Mouse (Mus musculus) CH12.LX (cell line): Measurements from ENCODE around the gene A2m. TPM values are rescaled to one million over a fixed set of nuclear protein-coding genes. Genes with fewer than 3 reads are reported as not detected.

Experiments used
- DNase-seq: peaks from one replicate; pipeline ENCODE4 v3.0.0-alpha.2; 2013; ENCODE audit errors: extremely low read depth
- H3K27ac ChIP-seq: 2 replicates; pipeline ENCODE4 v1.5.1; 2012; ENCODE audit warnings: low read depth, mild to moderate bottlenecking, control low read depth, moderate library complexity; ENCODE audit not compliant: insufficient read depth
- H3K27me3 ChIP-seq: replicated peaks from 2 replicates; pipeline ENCODE3; 2012; ENCODE audit warnings: inconsistent platforms
- H3K36me3 ChIP-seq, 2 experiments: replicated peaks in 1 of 2; 2 replicates each; pipeline versions ENCODE3 to v1.6.1; 2012; ENCODE audit warnings: inconsistent platforms in 1 of 2, low read length in 1 of 2, mild to moderate bottlenecking in 1 of 2, mixed read lengths in 1 of 2, moderate library complexity in 1 of 2; ENCODE audit not compliant: control insufficient read depth in 1 of 2, insufficient read depth in 1 of 2
- H3K4me1 ChIP-seq, 2 experiments: 2 replicates each; pipeline ENCODE4 v1.6.1; 2012; ENCODE audit warnings: inconsistent platforms in 1 of 2, moderate library complexity in 1 of 2; ENCODE audit not compliant: insufficient read depth in 2 of 2, control insufficient read depth in 1 of 2
- H3K4me2 ChIP-seq: 2 replicates; pipeline ENCODE4 v1.6.1; 2012; ENCODE audit warnings: low read depth, mild to moderate bottlenecking, control low read depth; ENCODE audit not compliant: poor library complexity, insufficient read depth, severe bottlenecking
- H3K4me3 ChIP-seq, 3 experiments: fragments of 150-350 bp in 1 of 3; sonication (generic) in 1 of 3; replicated peaks in 1 of 3; 2 replicates each; pipeline versions ENCODE3 to v1.5.1; 2011 to 2012; ENCODE audit warnings: low read depth in 2 of 3, low read length in 2 of 3, mild to moderate bottlenecking in 2 of 3, moderate library complexity in 2 of 3, control low read depth in 1 of 3, improper control_type of control experiment in 1 of 3, inconsistent platforms in 1 of 3, mixed read lengths in 1 of 3; ENCODE audit not compliant: poor library complexity in 1 of 3
- H3K79me2 ChIP-seq: replicated peaks from 2 replicates; pipeline ENCODE4 v1.6.1; 2012; ENCODE audit warnings: mild to moderate bottlenecking, moderate library complexity; ENCODE audit not compliant: control insufficient read depth, poor library complexity, insufficient read depth, severe bottlenecking; ENCODE audit errors: extremely low read depth
- H3K9ac ChIP-seq: 2 replicates; pipeline ENCODE4 v1.6.1; 2012; ENCODE audit warnings: low read depth, mild to moderate bottlenecking, control low read depth, moderate library complexity; ENCODE audit not compliant: insufficient read depth
- H3K9me3 ChIP-seq: replicated peaks from 2 replicates; pipeline ENCODE3; 2012; ENCODE audit warnings: low read length, inconsistent platforms, mixed read lengths
- BHLHE40 ChIP-seq: IDR thresholded peaks from 2 replicates; pipeline ENCODE4 v1.6.1; 2011; ENCODE audit warnings: mild to moderate bottlenecking, low read depth, low read length, improper control_type of control experiment
- CHD1 ChIP-seq: IDR thresholded peaks from 2 replicates; pipeline ENCODE4 v1.6.1; 2012; ENCODE audit warnings: low read depth, low read length, improper control_type of control experiment, inconsistent platforms
- CHD2 ChIP-seq: IDR thresholded peaks from 2 replicates; pipeline ENCODE4 v1.6.1; 2011; ENCODE audit warnings: low read length, improper control_type of control experiment
- CTCF ChIP-seq, 2 experiments: IDR thresholded peaks in 1 of 2; conservative IDR thresholded peaks in 1 of 2; 2 replicates each; pipeline ENCODE4 v1.5.1; 2011 to 2012; ENCODE audit warnings: low read depth in 2 of 2, low read length in 2 of 2, improper control_type of control experiment in 1 of 2, inconsistent platforms in 1 of 2, mild to moderate bottlenecking in 1 of 2, moderate library complexity in 1 of 2
- E2F4 ChIP-seq: IDR thresholded peaks from 2 replicates; pipeline ENCODE4 v1.6.1; 2011; ENCODE audit warnings: low read depth, low read length, improper control_type of control experiment; ENCODE audit not compliant: insufficient replicate concordance
- EP300 ChIP-seq: IDR thresholded peaks from 2 replicates; pipeline ENCODE4 v1.6.1; 2011; ENCODE audit warnings: low read length, improper control_type of control experiment
- ETS1 ChIP-seq: conservative IDR thresholded peaks from 2 replicates; pipeline ENCODE4 v1.6.1; 2012; ENCODE audit warnings: low read depth, mild to moderate bottlenecking, inconsistent platforms, low read length, improper control_type of control experiment, moderate library complexity
- GABPA ChIP-seq: IDR thresholded peaks from 2 replicates; pipeline ENCODE4 v1.6.1; 2012; ENCODE audit warnings: low read depth, low read length, improper control_type of control experiment, inconsistent platforms; ENCODE audit not compliant: insufficient replicate concordance
- HCFC1 ChIP-seq: IDR thresholded peaks from 2 replicates; pipeline ENCODE4 v1.6.1; 2012; ENCODE audit warnings: low read depth, mild to moderate bottlenecking, inconsistent platforms, low read length, improper control_type of control experiment
- IRF4 ChIP-seq: IDR thresholded peaks from 2 replicates; pipeline ENCODE4 v1.6.1; 2014; ENCODE audit warnings: low read depth, mild to moderate bottlenecking, inconsistent platforms, low read length, improper control_type of control experiment
- JUN ChIP-seq: IDR thresholded peaks from 2 replicates; pipeline ENCODE4 v1.6.1; 2011; ENCODE audit warnings: low read depth, mild to moderate bottlenecking, low read length, improper control_type of control experiment, moderate library complexity; ENCODE audit not compliant: insufficient read depth
- KAT2A ChIP-seq: IDR thresholded peaks from 2 replicates; pipeline ENCODE4 v1.6.1; 2012; ENCODE audit warnings: low read length, improper control_type of control experiment, inconsistent platforms; ENCODE audit not compliant: insufficient replicate concordance
- MXI1 ChIP-seq: IDR thresholded peaks from 2 replicates; pipeline ENCODE4 v1.6.1; 2011; ENCODE audit warnings: mild to moderate bottlenecking, low read depth, low read length, improper control_type of control experiment
- MYC ChIP-seq: IDR thresholded peaks from 2 replicates; pipeline ENCODE4 v1.6.1; 2011; ENCODE audit warnings: low read depth, mild to moderate bottlenecking, improper control_type of control experiment, low read length
- PAX5 ChIP-seq: IDR thresholded peaks from 2 replicates; pipeline ENCODE4 v1.6.1; 2012; ENCODE audit warnings: low read length, inconsistent platforms, mixed read lengths
- RAD21 ChIP-seq: IDR thresholded peaks from 2 replicates; pipeline ENCODE4 v1.6.1; 2011; ENCODE audit warnings: low read depth, mild to moderate bottlenecking, low read length, improper control_type of control experiment, moderate library complexity
- RCOR1 ChIP-seq: conservative IDR thresholded peaks from 2 replicates; pipeline ENCODE4 v1.6.1; 2012; ENCODE audit warnings: low read depth, mild to moderate bottlenecking, inconsistent platforms, low read length, improper control_type of control experiment
- TBP ChIP-seq: conservative IDR thresholded peaks from 2 replicates; pipeline ENCODE4 v1.6.1; 2011; ENCODE audit warnings: low read depth, low read length, improper control_type of control experiment
- TCF12 ChIP-seq: IDR thresholded peaks from 2 replicates; pipeline ENCODE4 v1.6.1; 2014; ENCODE audit warnings: low read depth, mild to moderate bottlenecking, inconsistent platforms, low read length, improper control_type of control experiment
- UBTF ChIP-seq: IDR thresholded peaks from 2 replicates; pipeline ENCODE4 v1.6.1; 2012; ENCODE audit warnings: low read depth, mild to moderate bottlenecking, inconsistent platforms, low read length, improper control_type of control experiment, moderate library complexity
- USF2 ChIP-seq: conservative IDR thresholded peaks from 2 replicates; pipeline ENCODE4 v1.6.1; 2011; ENCODE audit warnings: low read depth, low read length, improper control_type of control experiment
- ZMIZ1 ChIP-seq: IDR thresholded peaks from 2 replicates; pipeline ENCODE4 v1.6.1; 2012; ENCODE audit warnings: low read depth, mild to moderate bottlenecking, inconsistent platforms, low read length, improper control_type of control experiment
- ZNF384 ChIP-seq: IDR thresholded peaks from 2 replicates; pipeline ENCODE4 v1.6.1; 2012; ENCODE audit warnings: low read depth, low read length, improper control_type of control experiment, inconsistent platforms
- dilution Hi-C: fragments of 300-500 bp; cut with MboI; formaldehyde crosslinking; loops from 2 replicates; pipeline ENCODE4 v1.14.3; 2020; ENCODE audit warnings: low sequenced_read_pairs; ENCODE audit not compliant: extremely low pct_unique_long_range_greater_than_20kb, extremely low pct_ligation_motif_present
- in situ Hi-C: fragments of 300-500 bp; cut with MboI; formaldehyde crosslinking; loops from 3 replicates; pipeline ENCODE4 v1.14.3; 2019; ENCODE audit warnings: low sequenced_read_pairs, low pct_ligation_motif_present, low pct_unique_long_range_greater_than_20kb, mixed read lengths
- polyA plus RNA-seq: library from polyadenylated mRNA; unstranded; fragments of >175 nt; gene quantifications from 2 replicates; pipeline ENCODE4 v1.2.1, GENCODE M21; 2012; ENCODE audit warnings: low read depth; ENCODE audit not compliant: insufficient read length
- total RNA-seq, 2 experiments: library from RNA; depleted of rRNA; stranded (reverse); fragments of 300-350 nt in 1 of 2; fragments of >200 nt in 1 of 2; gene quantifications; 2 replicates each; pipeline ENCODE4 v1.2.3; 2012 to 2014

A2m gene
- total RNA-seq (2012; rRNA removed) = not detected in 2 replicates
- total RNA-seq (2014; rRNA removed) = not detected in 2 replicates
- polyA plus RNA-seq = not detected in 2 replicates

DNA sequence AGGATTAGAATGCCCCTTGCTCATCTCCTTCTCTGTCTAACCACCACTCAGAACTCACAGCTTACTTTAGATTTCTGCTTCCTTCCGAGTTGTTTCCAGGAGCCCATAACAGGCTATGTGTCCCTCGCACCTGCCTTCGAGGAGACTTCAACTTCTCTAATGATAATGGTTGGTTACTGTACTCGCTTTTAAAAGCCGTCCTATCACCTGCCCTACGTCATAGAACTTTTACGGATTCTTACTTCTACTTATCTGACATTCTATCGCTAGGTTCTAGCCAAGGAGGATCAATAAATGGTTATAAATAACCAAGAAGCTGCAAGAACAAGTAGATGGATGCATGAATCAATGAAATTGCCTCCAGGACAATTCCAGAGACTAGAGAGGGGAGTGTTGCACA is at the start of gene A2m:
A2m (plus strand) TSS at position 301 of the 400 bp plus-strand sequence.
- dilution Hi-C loops (no loop called here), in situ Hi-C loops (no loop called here)
- no peaks in the 10 kb centered on the region for H3K36me3 ChIP-seq
- H3K9ac ChIP-seq = no peak within 1 kb of the TSS
- no peak within 1 kb of the TSS for H3K27ac ChIP-seq
- no peak within 1 kb of the TSS for H3K4me2 ChIP-seq
- no peaks in the 10 kb centered on the region for H3K79me2 ChIP-seq
- DNase-seq = no peak
- H3K4me3 ChIP-seq = no peak within 1 kb of the TSS
- TF ChIP-seq IRF4 = no peak
- no peak for TF ChIP-seq TBP
- TF ChIP-seq PAX5 = no peak
- TF ChIP-seq CHD1 = no peak
- no peak for TF ChIP-seq MYC
- TF ChIP-seq RCOR1 = no peak
- no peak for TF ChIP-seq KAT2A
- TF ChIP-seq HCFC1 = no peak
- no peak for TF ChIP-seq CTCF (conservative IDR thresholded peaks at IDR 0.05 in 1 of 2, IDR thresholded peaks at IDR 0.05 in 1 of 2; ENCODE audit: low read depth in 2 of 2, low read length in 2 of 2)
- TF ChIP-seq CHD2 = no peak
- TF ChIP-seq GABPA = no peak
- no peak for TF ChIP-seq JUN
- peaks cover 3% of the 10 kb centered on the region for H3K9me3 ChIP-seq
- no peaks in the 10 kb centered on the region for H3K4me1 ChIP-seq
- H3K27me3 ChIP-seq = peaks cover 79% of the 10 kb centered on the region

DNA sequence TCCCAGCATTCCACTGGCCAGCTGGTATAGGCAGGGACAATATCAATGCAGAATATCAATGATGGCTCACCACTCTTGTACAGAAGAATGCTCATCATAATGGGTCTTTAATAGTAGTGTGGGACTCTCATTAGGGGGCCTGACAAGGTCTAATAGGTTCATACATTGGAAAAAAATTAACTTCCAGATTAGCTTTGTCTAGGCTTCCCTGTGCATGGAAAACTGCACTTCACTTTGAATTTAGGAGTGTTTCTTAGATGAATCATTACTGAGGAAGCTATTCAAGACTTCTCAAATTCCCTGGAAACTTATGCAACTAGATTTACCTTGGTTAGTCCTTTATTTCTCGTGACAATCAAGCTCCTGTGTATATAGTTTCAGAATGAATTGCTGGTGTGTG is 45.0 kb upstream of the A2m start:
- no peaks in the 10 kb centered on the region for H3K36me3 ChIP-seq
- H3K4me3 ChIP-seq = no peak overlapping the region
- TF ChIP-seq E2F4 (no peak), ZMIZ1 (no peak), TBP (no peak), USF2 (no peak), BHLHE40 (no peak), EP300 (no peak), ZNF384 (no peak), UBTF (no peak), IRF4 (no peak), RAD21 (no peak), KAT2A (no peak), ETS1 (no peak), MXI1 (no peak), PAX5 (no peak), TCF12 (no peak), CTCF (conservative IDR thresholded peaks at IDR 0.05 in 1 of 2, IDR thresholded peaks at IDR 0.05 in 1 of 2; ENCODE audit: low read depth in 2 of 2, low read length in 2 of 2) (no peak)
- TF ChIP-seq, all 38 proteins: peak for 0
- H3K27me3 ChIP-seq = peaks cover 40% of the 10 kb centered on the region
- no peak overlapping the region for H3K9ac ChIP-seq
- no peaks in the 10 kb centered on the region for H3K79me2 ChIP-seq
- H3K27ac ChIP-seq = no peak overlapping the region
- no peak for DNase-seq
- H3K4me1 ChIP-seq = no peaks in the 10 kb centered on the region
- dilution Hi-C loops (no loop called here), in situ Hi-C loops (no loop called here)
- no peaks in the 10 kb centered on the region for H3K9me3 ChIP-seq
- no peak overlapping the region for H3K4me2 ChIP-seq
